Mouse (Mus musculus): Measurements from ENCODE around the gene Nlrp4e. TPM values are rescaled to one million over a fixed set of nuclear protein-coding genes. Genes with fewer than 3 reads are reported as not detected.

The Nlrp4e gene
- polyA plus RNA-seq (2012; rRNA removed) = not detected in 2 replicates

GRCm38 (mm10) chr7:23300892-23301291 lies at the start of gene Nlrp4e:
Gene Nlrp4e, plus strand, starts transcription at chr7:23301192.

GRCm38 (mm10) chr7:23251582-23251981 lies 49.4 kb upstream of the Nlrp4e start, which contains the start of gene Vmn1r166:
Gene Vmn1r166, minus strand, starts transcription at chr7:23251682.

GRCm38 (mm10) chr7:23278800-23279199 lies 22.2 kb upstream of the Nlrp4e start, which contains the start of gene Gm6902:
Gene Gm6902, minus strand, starts transcription at chr7:23278900.

DNA sequence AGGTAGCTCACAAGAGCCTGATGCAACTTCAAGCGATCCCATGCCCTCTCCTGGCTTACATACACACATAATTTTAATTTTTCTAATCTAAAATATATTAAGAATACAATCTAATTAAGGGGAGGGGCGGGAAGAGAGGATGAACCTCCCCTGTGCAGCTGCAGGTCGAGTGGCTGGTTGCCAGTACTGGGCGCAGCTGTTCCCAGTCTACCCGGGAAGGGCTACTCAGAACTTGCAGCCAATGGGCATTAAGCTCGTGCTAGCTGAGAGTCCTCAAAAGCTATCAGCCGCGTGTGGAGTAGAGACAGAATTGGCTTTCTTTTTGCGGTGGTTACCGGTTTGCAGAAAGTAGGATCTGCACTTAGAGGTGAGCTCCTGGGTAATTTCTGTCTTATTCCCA lies 84.6 kb downstream of the Nlrp4e start, which contains the start of gene Nlrp5:
TSS of gene Nlrp5 (plus strand) at position 301 of the 400 bp plus-strand sequence.

Other genes with a start within 250 kb of the Nlrp4e start
- not detected in 2 replicates for gene Vmn1r163, start 245.7 kb upstream of the Nlrp4e start, polyA plus RNA-seq (2012; rRNA removed)
- gene Gm8720, start 233.7 kb upstream of the Nlrp4e start, polyA plus RNA-seq (2012; rRNA removed) = not detected in 2 replicates
- gene Gm10662, start 156.7 kb upstream of the Nlrp4e start, polyA plus RNA-seq (2012; rRNA removed) = not detected in 2 replicates
- gene Vmn1r165, start 83.9 kb upstream of the Nlrp4e start, polyA plus RNA-seq (2012; rRNA removed) = not detected in 2 replicates
- gene Vmn1r166, start 49.5 kb upstream of the Nlrp4e start, polyA plus RNA-seq (2012; rRNA removed) = not detected in 2 replicates
- not detected in 2 replicates for gene Gm6902, start 22.3 kb upstream of the Nlrp4e start, polyA plus RNA-seq (2012; rRNA removed)
- gene Nlrp5, start 84.7 kb downstream of the Nlrp4e start, polyA plus RNA-seq (2012; rRNA removed) = not detected in 2 replicates
- not detected in 2 replicates for gene Vmn1r167, start 206.0 kb downstream of the Nlrp4e start, polyA plus RNA-seq (2012; rRNA removed)
- gene Vmn1r168, start 238.5 kb downstream of the Nlrp4e start, polyA plus RNA-seq (2012; rRNA removed) = not detected in 2 replicates